Mouse (Mus musculus) hindbrain, embryonic 15.5 days (tissue): ENCODE results near the gene Prrc2b. TPM values are rescaled to one million over a fixed set of nuclear protein-coding genes. Genes with fewer than 3 reads are reported as not detected.

Experiments used
- ATAC-seq: fragments of 200-750 bp; cut with Nextera tagmentation; 2 replicates; pipeline ENCODE4 v1.8.0; 2017; ENCODE audit warnings: low read depth, moderate number of reproducible peaks, moderate TSS enrichment; ENCODE audit not compliant: low FRiP score
- H3K27ac ChIP-seq: fragments of 300-500 bp; sonication (generic); replicated peaks from 2 replicates; pipeline ENCODE4 v1.5.1; 2015; ENCODE audit warnings: mild to moderate bottlenecking, inconsistent platforms
- H3K27me3 ChIP-seq: fragments of 300-500 bp; sonication (generic); 2 replicates; pipeline ENCODE4 v1.6.1; 2015; ENCODE audit warnings: control low read depth, inconsistent platforms
- H3K36me3 ChIP-seq: fragments of 300-500 bp; sonication (generic); 2 replicates; pipeline ENCODE4 v1.6.1; 2015; ENCODE audit warnings: control low read depth, inconsistent platforms
- H3K4me1 ChIP-seq: fragments of 300-500 bp; sonication (generic); replicated peaks from 2 replicates; pipeline ENCODE4 v1.6.1; 2015; ENCODE audit warnings: control low read depth, inconsistent platforms
- H3K4me2 ChIP-seq: fragments of 300-500 bp; sonication (generic); 2 replicates; pipeline ENCODE4 v1.6.1; 2015; ENCODE audit warnings: moderate library complexity, mild to moderate bottlenecking, inconsistent platforms
- H3K4me3 ChIP-seq: fragments of 300-500 bp; sonication (generic); 2 replicates; pipeline ENCODE4 v1.5.1; 2015; ENCODE audit warnings: mild to moderate bottlenecking, inconsistent platforms
- H3K9ac ChIP-seq: fragments of 300-500 bp; sonication (generic); 2 replicates; pipeline ENCODE4 v1.6.1; 2015; ENCODE audit warnings: inconsistent platforms
- H3K9me3 ChIP-seq: fragments of 300-500 bp; sonication (generic); 2 replicates; pipeline ENCODE4 v1.6.1; 2016; ENCODE audit warnings: control low read depth, inconsistent platforms
- WGBS: fragments of 180-500 bp; shearing (Covaris S2); methylation state at CpG from one replicate; pipeline ENCODE4 v1.1.7; 2015; 5-methylcytosine and 5-hydroxymethylcytosine counted together
- polyA plus RNA-seq: library from polyadenylated mRNA; unstranded; fragments of >200 nt; fragmentation: Nextera tagmentation; extraction: Ambion mirVana; gene quantifications from 2 replicates; pipeline ENCODE4 v1.2.1, GENCODE M21; 2015

The Prrc2b gene
- polyA plus RNA-seq, 1 experiment from 2014 or later: 79.7 TPM

DNA sequence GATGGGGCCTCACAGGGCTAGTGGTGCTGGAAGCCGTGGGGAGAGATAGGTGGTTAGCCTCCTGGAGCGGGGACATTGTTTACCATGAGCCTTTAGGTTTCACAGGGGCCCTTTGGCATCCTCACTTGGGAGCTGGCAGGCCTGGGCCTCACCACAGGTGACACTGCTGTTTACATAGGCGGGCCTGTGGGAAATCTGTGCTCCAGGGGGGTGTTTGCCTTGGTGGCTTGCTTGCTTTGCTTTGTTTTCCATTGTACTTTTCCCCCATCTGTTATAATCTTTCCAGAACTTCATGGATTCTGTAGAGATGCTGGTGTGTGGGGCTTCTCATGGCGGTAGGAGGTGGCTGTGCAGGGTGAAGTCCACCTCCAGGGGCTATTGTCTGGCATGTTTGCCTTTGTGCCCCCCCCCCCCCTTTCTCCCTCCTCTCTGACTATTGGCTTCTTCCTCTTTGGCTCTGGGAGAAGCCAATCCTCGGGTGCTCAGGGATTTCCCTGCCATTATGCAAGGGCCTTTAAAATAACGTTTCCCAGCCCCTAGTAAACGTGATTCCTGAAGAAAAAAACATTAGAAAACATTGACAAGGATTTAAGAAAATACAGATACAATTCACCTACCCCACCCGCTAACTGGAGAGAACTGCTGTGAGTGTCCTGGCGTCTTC, 3.6 kb downstream of the Prrc2b start:
- H3K9ac ChIP-seq: peak overlapping the region; percentile 95
- H3K27me3 ChIP-seq: no peaks in the 10 kb centered on the region
- H3K4me3 ChIP-seq: peak overlapping the region; percentile 86
- peaks cover 80% of the 10 kb centered on the region for H3K4me1 ChIP-seq
- WGBS: 23% methylated on average over 9 of the region's 9 CpGs
- peak overlapping the region; percentile 82 for H3K4me2 ChIP-seq
- no peak for ATAC-seq
- H3K9me3 ChIP-seq: no peaks in the 10 kb centered on the region
- H3K27ac ChIP-seq: peak overlapping the region; percentile 99
- H3K36me3 ChIP-seq: no peaks in the 10 kb centered on the region

DNA sequence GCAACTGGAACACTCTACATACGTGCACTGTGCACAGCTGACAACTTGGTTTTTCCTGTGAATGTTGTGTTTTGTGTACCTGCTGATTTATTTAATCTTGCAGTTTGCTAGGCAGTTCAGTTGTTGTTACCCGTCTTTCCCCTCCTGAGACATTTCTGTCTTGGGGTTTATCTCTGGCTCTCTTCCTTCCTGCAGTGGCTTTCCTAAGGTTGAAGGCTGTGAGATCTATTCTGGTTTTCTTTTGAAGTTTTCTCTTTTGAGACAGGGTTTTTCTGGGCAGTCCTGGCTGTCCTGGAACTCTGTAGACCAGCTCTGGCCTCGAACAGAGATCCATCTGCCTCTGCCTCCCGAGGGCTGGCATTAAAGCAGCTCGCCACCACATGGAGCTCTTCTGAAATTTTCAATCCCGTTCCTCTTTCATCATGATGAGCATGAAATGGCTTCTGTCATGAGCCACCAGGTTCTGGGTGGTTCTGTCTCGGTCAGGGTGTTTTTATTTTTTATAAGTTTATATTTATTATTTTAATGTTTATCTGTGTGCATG, 4.2 kb downstream of the Prrc2b start:
- H3K4me1 ChIP-seq: peaks cover 84% of the 10 kb centered on the region
- no peaks in the 10 kb centered on the region for H3K36me3 ChIP-seq
- peak overlapping the region; percentile 30; the same call in 1 of the 2 replicates for H3K27ac ChIP-seq
- no peaks in the 10 kb centered on the region for H3K9me3 ChIP-seq
- no peak overlapping the region for H3K9ac ChIP-seq
- no peaks in the 10 kb centered on the region for H3K27me3 ChIP-seq
- peak overlapping the region; percentile 82 for H3K4me2 ChIP-seq
- no peak overlapping the region for H3K4me3 ChIP-seq
- ATAC-seq: no peak
- 28% methylated on average over 7 of the region's 7 CpGs for WGBS

- H3K4me1 ChIP-seq: peaks cover 84% of the 10 kb centered on the region
- H3K27me3 ChIP-seq: no peaks in the 10 kb centered on the region
- H3K9me3 ChIP-seq: no peaks in the 10 kb centered on the region
- no peaks in the 10 kb centered on the region for H3K36me3 ChIP-seq
- H3K9ac ChIP-seq: no peak overlapping the region
- H3K27ac ChIP-seq: no peak overlapping the region
- 70% methylated on average over 6 of the region's 6 CpGs for WGBS
- no peak for ATAC-seq
- no peak overlapping the region for H3K4me2 ChIP-seq
- no peak overlapping the region for H3K4me3 ChIP-seq
Observed at GRCm38 (mm10) chr2:32155614-32156013, 4.7 kb downstream of the Prrc2b start.

GRCm38 (mm10) chr2:32156645-32157044, 5.8 kb downstream of the Prrc2b start:
- no peak for ATAC-seq
- peaks cover 85% of the 10 kb centered on the region for H3K4me1 ChIP-seq
- WGBS: 59% methylated on average over 10 of the region's 10 CpGs

GRCm38 (mm10) chr2:32157328-32157727, 6.4 kb downstream of the Prrc2b start:
- peak overlapping the region; percentile 8; the same call in 1 of the 2 replicates for H3K4me2 ChIP-seq
- H3K9me3 ChIP-seq: no peaks in the 10 kb centered on the region
- peaks cover 82% of the 10 kb centered on the region for H3K4me1 ChIP-seq
- H3K4me3 ChIP-seq: no peak overlapping the region
- no peak overlapping the region for H3K9ac ChIP-seq
- ATAC-seq: no peak
- H3K36me3 ChIP-seq: no peaks in the 10 kb centered on the region
- H3K27ac ChIP-seq: peak overlapping the region; percentile 7
- WGBS: 14% methylated on average over 4 of the region's 4 CpGs
- H3K27me3 ChIP-seq: no peaks in the 10 kb centered on the region

More at GRCm38 (mm10) chr2:32156645-32157044, 5.8 kb downstream of the Prrc2b start:
- Histone ChIP-seq H3K9me3 (no peaks in the 10 kb centered on the region), H3K4me2 (0 out of 2 replicates have a peak overlapping the region, but pooled peaks have one; percentile 8), H3K27me3 (no peaks in the 10 kb centered on the region), H3K9ac (no peak overlapping the region), H3K4me3 (no peak overlapping the region), H3K27ac (peak overlapping the region; percentile 7), H3K36me3 (no peaks in the 10 kb centered on the region)

DNA sequence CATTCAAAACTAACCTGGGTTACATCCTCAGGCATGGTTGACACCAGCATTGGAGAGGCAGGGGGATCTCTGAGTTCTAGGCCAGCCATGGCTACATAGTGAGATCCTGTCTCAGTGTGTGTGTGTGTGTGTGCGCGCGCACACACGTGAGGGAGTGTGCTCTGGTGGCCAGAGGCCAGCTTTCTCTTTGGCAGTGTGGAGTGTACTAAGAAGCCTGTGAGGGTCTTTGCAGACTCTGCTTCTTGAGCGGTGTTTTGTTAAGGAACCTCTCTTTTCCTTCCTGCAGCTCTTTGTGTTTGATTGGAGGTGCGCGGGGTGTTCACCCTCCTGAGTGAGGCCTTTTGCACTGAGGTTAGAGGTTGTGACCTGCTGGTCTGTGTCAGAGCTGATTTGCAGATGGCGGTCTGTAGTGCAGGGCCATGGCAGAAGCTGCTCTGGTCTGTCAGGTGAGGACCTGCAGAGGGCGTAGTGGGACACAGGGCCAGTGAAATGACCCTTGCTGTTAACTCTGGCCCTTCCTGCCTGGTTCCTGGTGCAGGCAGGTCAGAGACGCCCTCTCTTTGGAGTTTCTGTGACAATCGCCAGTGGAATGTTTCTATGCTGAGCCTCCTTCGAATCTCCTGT, 7.8 kb downstream of the Prrc2b start:
- ATAC-seq: no peak
- H3K36me3 ChIP-seq: no peaks in the 10 kb centered on the region
- H3K4me2 ChIP-seq: no peak overlapping the region
- H3K9ac ChIP-seq: no peak overlapping the region
- WGBS: 65% methylated on average over 12 of the region's 12 CpGs
- H3K27ac ChIP-seq: no peak overlapping the region; the same call in 1 of the 2 replicates
- H3K4me1 ChIP-seq: peaks cover 68% of the 10 kb centered on the region
- H3K9me3 ChIP-seq: no peaks in the 10 kb centered on the region
- H3K27me3 ChIP-seq: no peaks in the 10 kb centered on the region
- no peak overlapping the region for H3K4me3 ChIP-seq

- Histone ChIP-seq H3K4me3 (no peak overlapping the region), H3K9me3 (no peaks in the 10 kb centered on the region), H3K4me1 (peaks cover 68% of the 10 kb centered on the region), H3K36me3 (no peaks in the 10 kb centered on the region), H3K4me2 (no peak overlapping the region), H3K9ac (no peak overlapping the region), H3K27ac (no peak overlapping the region), H3K27me3 (no peaks in the 10 kb centered on the region)
- WGBS: 86% methylated on average over 3 of the region's 3 CpGs
- ATAC-seq: no peak
Observed at GRCm38 (mm10) chr2:32160525-32160924, 9.6 kb downstream of the Prrc2b start.

- H3K9me3 ChIP-seq: no peaks in the 10 kb centered on the region
- no peak for ATAC-seq
- no peaks in the 10 kb centered on the region for H3K27me3 ChIP-seq
- H3K36me3 ChIP-seq: no peaks in the 10 kb centered on the region
- no peak overlapping the region for H3K9ac ChIP-seq
- 82% methylated on average over 5 of the region's 5 CpGs for WGBS
- H3K4me3 ChIP-seq: no peak overlapping the region
- H3K4me2 ChIP-seq: no peak overlapping the region
- no peak overlapping the region for H3K27ac ChIP-seq
- H3K4me1 ChIP-seq: peaks cover 66% of the 10 kb centered on the region
Observed at GRCm38 (mm10) chr2:32160967-32161366, 10.1 kb downstream of the Prrc2b start.

DNA sequence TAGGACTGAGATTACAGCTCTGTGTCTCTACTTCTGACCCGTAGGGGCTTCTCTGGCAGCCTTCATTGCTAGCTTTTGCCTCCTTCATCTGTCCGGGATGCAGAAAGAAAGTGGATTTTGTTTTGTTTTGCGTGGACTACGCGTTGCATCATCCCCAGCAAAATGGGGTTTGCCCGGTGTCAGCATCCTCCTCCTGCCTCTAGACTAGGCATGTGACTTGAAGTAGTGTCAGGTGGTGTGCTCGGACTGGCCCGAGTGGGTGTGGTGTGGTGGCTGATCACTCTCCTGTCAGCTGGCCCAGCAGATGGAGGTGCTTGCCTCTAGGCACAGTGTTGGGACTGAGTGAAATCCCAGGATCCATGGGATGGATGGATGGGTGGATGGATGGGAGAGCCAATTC, 11.2 kb downstream of the Prrc2b start:
- Histone ChIP-seq H3K36me3 (no peaks in the 10 kb centered on the region), H3K27ac (no peak overlapping the region), H3K27me3 (no peaks in the 10 kb centered on the region), H3K9ac (no peak overlapping the region), H3K4me1 (peaks cover 66% of the 10 kb centered on the region), H3K4me2 (no peak overlapping the region), H3K4me3 (no peak overlapping the region), H3K9me3 (no peaks in the 10 kb centered on the region)
- no peak for ATAC-seq
- 89% methylated on average over 8 of the region's 8 CpGs for WGBS

DNA sequence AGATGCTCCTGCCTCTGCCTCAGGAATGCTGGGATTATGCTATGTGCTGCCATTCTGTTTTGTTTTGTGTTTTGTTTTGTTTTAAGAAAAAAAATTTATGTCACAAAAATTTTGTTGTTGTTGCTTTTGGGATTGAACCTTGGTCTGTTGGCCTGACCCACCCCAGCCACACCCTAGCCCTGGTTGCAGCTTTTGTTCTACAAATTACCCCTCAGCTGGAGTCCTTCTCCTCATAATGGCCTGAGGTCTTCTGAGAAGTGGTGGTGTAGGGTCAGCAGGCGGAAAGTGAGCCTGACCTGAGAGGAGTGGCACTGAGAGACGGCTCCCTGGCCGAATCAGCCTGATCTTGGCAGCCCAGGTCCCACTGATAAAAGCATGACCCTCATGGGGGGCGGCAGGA, 11.8 kb downstream of the Prrc2b start:
- Histone ChIP-seq H3K4me1 (peaks cover 66% of the 10 kb centered on the region), H3K27ac (no peak overlapping the region)
- no peak for ATAC-seq

GRCm38 (mm10) chr2:32163057-32163456, 12.2 kb downstream of the Prrc2b start:
- Histone ChIP-seq H3K27me3 (no peaks in the 10 kb centered on the region), H3K27ac (no peak overlapping the region), H3K4me1 (peaks cover 68% of the 10 kb centered on the region), H3K9ac (no peak overlapping the region), H3K4me2 (no peak overlapping the region), H3K36me3 (no peaks in the 10 kb centered on the region), H3K4me3 (no peak overlapping the region), H3K9me3 (no peaks in the 10 kb centered on the region)
- WGBS: 87% methylated on average over 3 of the region's 3 CpGs
- ATAC-seq: no peak

More for the DNA sequence above, 11.8 kb downstream of the Prrc2b start:
- Histone ChIP-seq H3K4me2 (no peak overlapping the region), H3K4me3 (no peak overlapping the region), H3K27me3 (no peaks in the 10 kb centered on the region), H3K9ac (no peak overlapping the region), H3K36me3 (no peaks in the 10 kb centered on the region), H3K9me3 (no peaks in the 10 kb centered on the region)
- WGBS: 83% methylated on average over 4 of the region's 4 CpGs

GRCm38 (mm10) chr2:32164503-32164902, 13.6 kb downstream of the Prrc2b start:
- Histone ChIP-seq H3K4me2 (no peak overlapping the region), H3K27ac (peak overlapping the region; percentile 21; the same call in 1 of the 2 replicates), H3K36me3 (no peaks in the 10 kb centered on the region), H3K4me1 (peaks cover 66% of the 10 kb centered on the region), H3K9ac (no peak overlapping the region), H3K9me3 (no peaks in the 10 kb centered on the region), H3K27me3 (no peaks in the 10 kb centered on the region), H3K4me3 (no peak overlapping the region)
- no peak for ATAC-seq
- 54% methylated on average over 12 of the region's 12 CpGs for WGBS
